Mouse (Mus musculus) CH12.LX (cell line): ENCODE measurements at regions not wholly inside any gene's neighbourhood (a gene's known extent, or its start where the extent isn't known, plus 50 kb on each side); places are given as distances from the start of the nearest gene placed in this dataset.

ENCODE experiments used
- DNase-seq: peaks from one replicate; pipeline ENCODE4 v3.0.0-alpha.2; 2013; ENCODE audit errors: extremely low read depth
- H3K27ac ChIP-seq: 2 replicates; pipeline ENCODE4 v1.5.1; 2012; ENCODE audit warnings: low read depth, mild to moderate bottlenecking, control low read depth, moderate library complexity; ENCODE audit not compliant: insufficient read depth
- H3K27me3 ChIP-seq: replicated peaks from 2 replicates; pipeline ENCODE3; 2012; ENCODE audit warnings: inconsistent platforms
- H3K36me3 ChIP-seq, 2 experiments: replicated peaks in 1 of 2; 2 replicates each; pipeline versions ENCODE3 to v1.6.1; 2012; ENCODE audit warnings: inconsistent platforms in 1 of 2, low read length in 1 of 2, mild to moderate bottlenecking in 1 of 2, mixed read lengths in 1 of 2, moderate library complexity in 1 of 2; ENCODE audit not compliant: control insufficient read depth in 1 of 2, insufficient read depth in 1 of 2
- H3K4me1 ChIP-seq, 2 experiments: 2 replicates each; pipeline ENCODE4 v1.6.1; 2012; ENCODE audit warnings: inconsistent platforms in 1 of 2, moderate library complexity in 1 of 2; ENCODE audit not compliant: insufficient read depth in 2 of 2, control insufficient read depth in 1 of 2
- H3K4me2 ChIP-seq: 2 replicates; pipeline ENCODE4 v1.6.1; 2012; ENCODE audit warnings: low read depth, mild to moderate bottlenecking, control low read depth; ENCODE audit not compliant: poor library complexity, insufficient read depth, severe bottlenecking
- H3K4me3 ChIP-seq, 3 experiments: fragments of 150-350 bp in 1 of 3; sonication (generic) in 1 of 3; replicated peaks in 1 of 3; 2 replicates each; pipeline versions ENCODE3 to v1.5.1; 2011 to 2012; ENCODE audit warnings: low read depth in 2 of 3, low read length in 2 of 3, mild to moderate bottlenecking in 2 of 3, moderate library complexity in 2 of 3, control low read depth in 1 of 3, improper control_type of control experiment in 1 of 3, inconsistent platforms in 1 of 3, mixed read lengths in 1 of 3; ENCODE audit not compliant: poor library complexity in 1 of 3
- H3K79me2 ChIP-seq: replicated peaks from 2 replicates; pipeline ENCODE4 v1.6.1; 2012; ENCODE audit warnings: mild to moderate bottlenecking, moderate library complexity; ENCODE audit not compliant: control insufficient read depth, poor library complexity, insufficient read depth, severe bottlenecking; ENCODE audit errors: extremely low read depth
- H3K9ac ChIP-seq: 2 replicates; pipeline ENCODE4 v1.6.1; 2012; ENCODE audit warnings: low read depth, mild to moderate bottlenecking, control low read depth, moderate library complexity; ENCODE audit not compliant: insufficient read depth
- H3K9me3 ChIP-seq: replicated peaks from 2 replicates; pipeline ENCODE3; 2012; ENCODE audit warnings: low read length, inconsistent platforms, mixed read lengths
- CHD1 ChIP-seq: IDR thresholded peaks from 2 replicates; pipeline ENCODE4 v1.6.1; 2012; ENCODE audit warnings: low read depth, low read length, improper control_type of control experiment, inconsistent platforms
- CHD2 ChIP-seq: IDR thresholded peaks from 2 replicates; pipeline ENCODE4 v1.6.1; 2011; ENCODE audit warnings: low read length, improper control_type of control experiment
- ELF1 ChIP-seq: IDR thresholded peaks from 2 replicates; pipeline ENCODE4 v1.6.1; 2014; ENCODE audit warnings: low read depth, mild to moderate bottlenecking, inconsistent platforms, low read length, improper control_type of control experiment
- HCFC1 ChIP-seq: IDR thresholded peaks from 2 replicates; pipeline ENCODE4 v1.6.1; 2012; ENCODE audit warnings: low read depth, mild to moderate bottlenecking, inconsistent platforms, low read length, improper control_type of control experiment
- IRF4 ChIP-seq: IDR thresholded peaks from 2 replicates; pipeline ENCODE4 v1.6.1; 2014; ENCODE audit warnings: low read depth, mild to moderate bottlenecking, inconsistent platforms, low read length, improper control_type of control experiment
- JUN ChIP-seq: IDR thresholded peaks from 2 replicates; pipeline ENCODE4 v1.6.1; 2011; ENCODE audit warnings: low read depth, mild to moderate bottlenecking, low read length, improper control_type of control experiment, moderate library complexity; ENCODE audit not compliant: insufficient read depth
- JUND ChIP-seq: conservative IDR thresholded peaks from 2 replicates; pipeline ENCODE4 v1.6.1; 2011; ENCODE audit warnings: low read depth, low read length, improper control_type of control experiment
- MAFK ChIP-seq: IDR thresholded peaks from 2 replicates; pipeline ENCODE4 v1.6.1; 2011; ENCODE audit warnings: low read length, improper control_type of control experiment; ENCODE audit not compliant: insufficient replicate concordance
- MEF2A ChIP-seq: IDR thresholded peaks from 2 replicates; pipeline ENCODE4 v1.6.1; 2014; ENCODE audit warnings: low read depth, mild to moderate bottlenecking, inconsistent platforms, low read length, improper control_type of control experiment, borderline replicate concordance
- MYC ChIP-seq: IDR thresholded peaks from 2 replicates; pipeline ENCODE4 v1.6.1; 2011; ENCODE audit warnings: low read depth, mild to moderate bottlenecking, improper control_type of control experiment, low read length
- NELFE ChIP-seq: IDR thresholded peaks from 2 replicates; pipeline ENCODE4 v1.6.1; 2011; ENCODE audit warnings: low read depth, low read length, improper control_type of control experiment
- PAX5 ChIP-seq: IDR thresholded peaks from 2 replicates; pipeline ENCODE4 v1.6.1; 2012; ENCODE audit warnings: low read length, inconsistent platforms, mixed read lengths
- POLR2A ChIP-seq: IDR thresholded peaks from 2 replicates; pipeline ENCODE4 v1.6.1; 2011; ENCODE audit warnings: low read depth, mild to moderate bottlenecking, improper control_type of control experiment, low read length
- POLR2AphosphoS2 ChIP-seq: IDR thresholded peaks from 2 replicates; pipeline ENCODE4 v1.6.1; 2011; ENCODE audit warnings: low read depth, low read length, improper control_type of control experiment
- RCOR1 ChIP-seq: conservative IDR thresholded peaks from 2 replicates; pipeline ENCODE4 v1.6.1; 2012; ENCODE audit warnings: low read depth, mild to moderate bottlenecking, inconsistent platforms, low read length, improper control_type of control experiment
- SIN3A ChIP-seq: IDR thresholded peaks from 2 replicates; pipeline ENCODE4 v1.6.1; 2012; ENCODE audit warnings: low read length, improper control_type of control experiment, inconsistent platforms
- TBP ChIP-seq: conservative IDR thresholded peaks from 2 replicates; pipeline ENCODE4 v1.6.1; 2011; ENCODE audit warnings: low read depth, low read length, improper control_type of control experiment
- TCF12 ChIP-seq: IDR thresholded peaks from 2 replicates; pipeline ENCODE4 v1.6.1; 2014; ENCODE audit warnings: low read depth, mild to moderate bottlenecking, inconsistent platforms, low read length, improper control_type of control experiment
- UBTF ChIP-seq: IDR thresholded peaks from 2 replicates; pipeline ENCODE4 v1.6.1; 2012; ENCODE audit warnings: low read depth, mild to moderate bottlenecking, inconsistent platforms, low read length, improper control_type of control experiment, moderate library complexity
- USF2 ChIP-seq: conservative IDR thresholded peaks from 2 replicates; pipeline ENCODE4 v1.6.1; 2011; ENCODE audit warnings: low read depth, low read length, improper control_type of control experiment
- ZMIZ1 ChIP-seq: IDR thresholded peaks from 2 replicates; pipeline ENCODE4 v1.6.1; 2012; ENCODE audit warnings: low read depth, mild to moderate bottlenecking, inconsistent platforms, low read length, improper control_type of control experiment
- ZNF384 ChIP-seq: IDR thresholded peaks from 2 replicates; pipeline ENCODE4 v1.6.1; 2012; ENCODE audit warnings: low read depth, low read length, improper control_type of control experiment, inconsistent platforms
- dilution Hi-C: fragments of 300-500 bp; cut with MboI; formaldehyde crosslinking; loops from 2 replicates; pipeline ENCODE4 v1.14.3; 2020; ENCODE audit warnings: low sequenced_read_pairs; ENCODE audit not compliant: extremely low pct_unique_long_range_greater_than_20kb, extremely low pct_ligation_motif_present
- in situ Hi-C: fragments of 300-500 bp; cut with MboI; formaldehyde crosslinking; loops from 3 replicates; pipeline ENCODE4 v1.14.3; 2019; ENCODE audit warnings: low sequenced_read_pairs, low pct_ligation_motif_present, low pct_unique_long_range_greater_than_20kb, mixed read lengths

DNA sequence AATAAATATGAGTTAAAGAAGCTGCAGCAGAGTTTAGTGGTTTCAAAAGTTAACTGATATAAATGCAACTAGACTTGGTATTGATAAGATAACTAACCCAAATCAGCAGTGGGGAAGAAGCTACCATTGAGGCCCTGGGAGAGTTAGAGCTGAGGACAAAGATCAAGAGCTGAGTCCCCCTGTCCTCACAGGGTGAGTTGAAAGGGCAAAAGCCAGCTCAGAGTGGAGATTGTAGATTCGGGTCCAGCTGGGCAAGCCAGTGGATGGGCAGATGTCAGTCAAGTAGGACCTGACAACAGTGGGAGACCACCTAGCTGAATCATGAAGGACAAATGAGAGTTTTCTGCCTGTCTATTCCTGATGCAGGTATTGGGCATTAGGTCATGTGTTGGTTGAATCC, 205.6 kb downstream of the Eipr1 start:
- Histone ChIP-seq H3K9ac (no peak overlapping the region), H3K4me3 (no peak overlapping the region), H3K4me1 (no peaks in the 10 kb centered on the region), H3K36me3 (no peaks in the 10 kb centered on the region), H3K9me3 (peaks cover 4% of the 10 kb centered on the region), H3K27ac (no peak overlapping the region), H3K27me3 (no peaks in the 10 kb centered on the region), H3K4me2 (no peak overlapping the region), H3K79me2 (no peaks in the 10 kb centered on the region)
- TF ChIP-seq SIN3A (no peak), ZMIZ1 (no peak), HCFC1 (no peak), JUN (no peak), ELF1 (no peak), IRF4 (no peak), CHD1 (no peak), ZNF384 (no peak), TCF12 (no peak), TBP (no peak), PAX5 (no peak), NELFE (no peak), MEF2A (no peak), USF2 (no peak), POLR2AphosphoS2 (no peak), MYC (no peak), POLR2A (no peak), JUND (no peak), CHD2 (no peak), RCOR1 (no peak)
- in situ Hi-C loops (no loop called here), dilution Hi-C loops (no loop called here)
- DNase-seq = no peak

DNA sequence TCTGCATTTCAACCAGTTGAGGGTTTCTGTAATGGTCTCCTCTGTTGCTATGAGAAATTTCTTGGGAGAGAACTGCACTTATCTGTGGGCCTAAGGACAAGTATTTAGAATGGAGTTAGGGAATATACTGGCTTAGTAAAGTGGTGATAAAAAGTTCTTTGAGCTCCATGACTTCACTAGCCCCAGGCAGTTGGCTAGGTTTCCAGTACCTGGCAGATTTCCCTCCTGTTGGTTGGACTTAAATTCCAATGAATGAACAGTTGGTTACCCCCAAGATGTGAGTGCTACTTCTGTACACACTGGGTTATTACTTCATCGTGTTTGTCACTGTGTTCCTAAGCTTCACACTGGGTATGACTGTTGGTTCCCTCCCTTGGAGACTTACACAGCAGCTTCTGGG, 207.1 kb downstream of the Eipr1 start:
- H3K79me2 ChIP-seq = no peaks in the 10 kb centered on the region
- H3K9ac ChIP-seq = no peak overlapping the region
- no peaks in the 10 kb centered on the region for H3K27me3 ChIP-seq
- dilution Hi-C loops (no loop called here), in situ Hi-C loops (no loop called here)
- no peaks in the 10 kb centered on the region for H3K9me3 ChIP-seq
- no peak overlapping the region for H3K27ac ChIP-seq
- H3K36me3 ChIP-seq = no peaks in the 10 kb centered on the region
- TF ChIP-seq MAFK = no peak
- TF ChIP-seq HCFC1 = no peak
- TF ChIP-seq JUN = no peak
- TF ChIP-seq USF2 = no peak
- TF ChIP-seq JUND = no peak
- no peak for TF ChIP-seq UBTF
- TF ChIP-seq MEF2A = no peak
- DNase-seq = no peak
- H3K4me3 ChIP-seq = no peak overlapping the region
- no peaks in the 10 kb centered on the region for H3K4me1 ChIP-seq
- H3K4me2 ChIP-seq = no peak overlapping the region
